Mouse (Mus musculus): Measurements from ENCODE around the gene Slc36a1.
A peak's percentile ranks its signal among the peaks of the same experiment; 100 is the strongest.

DNA sequence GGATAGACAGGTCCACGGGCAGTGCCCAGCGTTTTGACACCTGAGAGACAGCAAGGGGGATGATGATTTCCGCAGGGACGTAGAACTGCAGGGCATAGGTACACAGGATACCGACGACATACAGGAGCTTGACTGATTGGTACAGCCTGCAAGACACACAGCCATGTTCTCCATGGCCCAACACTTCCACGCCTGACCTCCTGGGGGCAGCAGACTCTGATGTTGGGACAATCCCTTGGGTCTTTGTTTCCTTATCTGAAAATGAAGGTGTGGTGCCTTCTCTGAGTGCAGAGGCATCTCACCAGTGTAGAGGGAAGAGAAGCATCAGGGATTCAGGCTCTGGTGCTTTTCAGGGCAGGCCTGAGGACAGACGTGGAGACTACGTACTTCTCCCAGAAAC, 41.5 kb upstream of the Slc36a1 start:
- TF ChIP-seq MAZ (IDR thresholded peaks at IDR 0.05; ENCODE audit: low read depth, low read length) = no peak
- peak; percentile 90 to 97 for TF ChIP-seq CTCF (conservative IDR thresholded peaks at IDR 0.05 in 1 of 2, IDR thresholded peaks at IDR 0.05 in 1 of 2; ENCODE audit: low read depth in 2 of 2, low read length in 2 of 2)
- no peak for TF ChIP-seq POLR2A (IDR thresholded peaks at IDR 0.05; ENCODE audit: low read depth, low read length)
- TF ChIP-seq TBP (conservative IDR thresholded peaks at IDR 0.05; ENCODE audit: low read depth, low read length) = no peak
- no peak for TF ChIP-seq RCOR1 (conservative IDR thresholded peaks at IDR 0.05; ENCODE audit: low read depth, low read length)
- no peak for TF ChIP-seq ETS1 (conservative IDR thresholded peaks at IDR 0.05; ENCODE audit: low read depth, low read length)
- TF ChIP-seq MAX (IDR thresholded peaks at IDR 0.05; ENCODE audit: low read length) = no peak
- TF ChIP-seq NRF1 (IDR thresholded peaks at IDR 0.05; ENCODE audit: low read depth, low read length) = no peak
- TF ChIP-seq HCFC1 (IDR thresholded peaks at IDR 0.05; ENCODE audit: low read depth, low read length) = no peak
- no peak for TF ChIP-seq EP300 (IDR thresholded peaks at IDR 0.05; ENCODE audit: low read length)
- TF ChIP-seq KAT2A (IDR thresholded peaks at IDR 0.05; ENCODE audit: insufficient replicate concordance, low read length) = no peak
